ENCODE assay signal across 8 mouse cellular contexts in the genomic region with DNA sequence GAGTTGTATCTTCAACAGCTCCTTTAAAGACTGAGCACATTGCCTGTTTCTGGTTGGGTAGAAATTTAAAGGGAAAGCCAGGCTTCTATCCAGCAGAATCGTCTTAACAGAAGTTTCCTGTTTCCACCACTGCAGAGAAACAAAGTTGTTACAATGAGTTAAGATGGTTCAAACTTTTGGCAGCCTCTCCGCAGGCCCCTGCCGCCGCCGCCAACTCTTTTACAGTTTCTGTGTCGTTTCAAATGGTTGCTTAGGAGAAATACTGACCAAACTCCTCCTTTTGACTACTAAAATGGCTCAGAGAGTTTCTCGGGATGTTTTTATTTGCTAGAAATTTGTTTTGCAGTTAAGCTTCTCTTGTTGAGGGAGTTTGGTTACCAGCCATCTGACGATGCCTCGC.
A peak's percentile ranks its signal among the peaks of the same experiment; 100 is the strongest.
DNase-seq lines count a peak whose midpoint lies in the region; ATAC-seq and TF ChIP-seq lines count a peak whose summit lies in the region.
"Had no signal": no experiment of that assay in that cellular context is flagged by ENCODE, and none has a peak within 500 bp of the region (broad histone marks: within the 10 kb centered on the region; RNA-seq: fewer than 3 reads in every experiment).

No protein-coding gene starts in this region.

- H3K4me2 ChIP-seq in midbrain, embryonic 13.5 days (replicated peaks) = no peak overlapping the region; the same call in 1 of the 2 replicates
- H3K4me2 ChIP-seq in hindbrain, embryonic 16.5 days (ENCODE audit: low read length) = peak overlapping the region; percentile 25; the same call in 1 of the 2 replicates
- peak overlapping the region; percentile 46 for H3K4me2 ChIP-seq in lung, postnatal 0 days (replicated peaks; ENCODE audit: low read depth, low read length)
- H3K4me2 ChIP-seq: stomach, embryonic 15.5 days had no signal

- no peak for TF ChIP-seq CTCF in lung, postnatal 0 days (IDR thresholded peaks at IDR 0.05)

- no peak overlapping the region for H3K4me3 ChIP-seq in midbrain, embryonic 10.5 days
- H3K4me3 ChIP-seq in midbrain, embryonic 13.5 days (replicated peaks) = no peak overlapping the region
- H3K4me3 ChIP-seq in hindbrain, embryonic 16.5 days (ENCODE audit: low read length) = no peak overlapping the region
- H3K4me3 ChIP-seq in lung, postnatal 0 days (ENCODE audit: low read depth, low read length) = no peak overlapping the region; the same call in 1 of the 2 replicates
- H3K4me3 ChIP-seq: stomach, embryonic 15.5 days had no signal

- H3K27me3 ChIP-seq in midbrain, embryonic 10.5 days (ENCODE audit: low read depth, poor library complexity, severe bottlenecking) = peaks cover 24% of the 10 kb centered on the region
- H3K27me3 ChIP-seq in midbrain, embryonic 13.5 days = peaks cover 12% of the 10 kb centered on the region
- no peaks in the 10 kb centered on the region for H3K27me3 ChIP-seq in hindbrain, embryonic 16.5 days (replicated peaks; ENCODE audit: control insufficient read depth, insufficient read depth, low read length)
- H3K27me3 ChIP-seq in lung, postnatal 0 days (replicated peaks; ENCODE audit: insufficient read depth, low read length) = no peaks in the 10 kb centered on the region
- H3K27me3 ChIP-seq: stomach, embryonic 15.5 days had no signal

- DNase-seq in midbrain, embryonic 10.5 days (ENCODE audit: low spot score) = no peak
- peak; percentile 48 for DNase-seq in gastrocnemius, postnatal 10 days
- DNase-seq in lung, postnatal 0 days (ENCODE audit: low spot score) = peak; percentile 82
- no peak for DNase-seq in thymus, postnatal 0 days (ENCODE audit: low spot score)
- DNase-seq in frontal cortex, postnatal 25 days (ENCODE audit: low spot score in 2 of 2) = no peak

- peak overlapping the region; percentile 28; the same call in 1 of the 2 replicates for H3K27ac ChIP-seq in midbrain, embryonic 10.5 days (replicated peaks)
- no peak overlapping the region; the same call in 1 of the 2 replicates for H3K27ac ChIP-seq in midbrain, embryonic 13.5 days
- peak overlapping the region; percentile 59 for H3K27ac ChIP-seq in hindbrain, embryonic 16.5 days (ENCODE audit: low read depth, low read length)
- no peak overlapping the region; the same call in 1 of the 2 replicates for H3K27ac ChIP-seq in lung, postnatal 0 days (ENCODE audit: low read length)
- H3K27ac ChIP-seq: stomach, embryonic 15.5 days had no signal

- no peak for ATAC-seq in midbrain, embryonic 13.5 days
- ATAC-seq in hindbrain, embryonic 16.5 days = no peak
- peak; percentile 33 for ATAC-seq in lung, postnatal 0 days

- peaks cover 31% of the 10 kb centered on the region for H3K4me1 ChIP-seq in midbrain, embryonic 10.5 days
- peaks cover 28% of the 10 kb centered on the region for H3K4me1 ChIP-seq in midbrain, embryonic 13.5 days (replicated peaks)
- H3K4me1 ChIP-seq in hindbrain, embryonic 16.5 days (ENCODE audit: control insufficient read depth, insufficient read depth, low read depth, low read length) = peaks cover 3% of the 10 kb centered on the region
- peaks cover 9% of the 10 kb centered on the region; the same call in 1 of the 2 replicates for H3K4me1 ChIP-seq in lung, postnatal 0 days (ENCODE audit: insufficient read depth, low read depth, low read length)

- no peak overlapping the region for H3K9ac ChIP-seq in midbrain, embryonic 13.5 days (replicated peaks)
- H3K9ac ChIP-seq in hindbrain, embryonic 16.5 days (ENCODE audit: low read depth, low read length) = no peak overlapping the region
- no peak overlapping the region for H3K9ac ChIP-seq in lung, postnatal 0 days (replicated peaks; ENCODE audit: low read depth)
- H3K9ac ChIP-seq: stomach, embryonic 15.5 days had no signal

- H3K9me3 ChIP-seq in midbrain, embryonic 10.5 days (replicated peaks) = no peaks in the 10 kb centered on the region
- H3K9me3 ChIP-seq in midbrain, embryonic 13.5 days = no peaks in the 10 kb centered on the region
- no peaks in the 10 kb centered on the region for H3K9me3 ChIP-seq in hindbrain, embryonic 16.5 days (ENCODE audit: control insufficient read depth, low read length)
- H3K9me3 ChIP-seq in lung, postnatal 0 days (ENCODE audit: low read length) = no peaks in the 10 kb centered on the region
- H3K9me3 ChIP-seq: stomach, embryonic 15.5 days had no signal

- H3K36me3 ChIP-seq in midbrain, embryonic 10.5 days = no peaks in the 10 kb centered on the region
- no peaks in the 10 kb centered on the region for H3K36me3 ChIP-seq in midbrain, embryonic 13.5 days
- no peaks in the 10 kb centered on the region for H3K36me3 ChIP-seq in hindbrain, embryonic 16.5 days (ENCODE audit: control insufficient read depth, insufficient read depth, low read length)
- no peaks in the 10 kb centered on the region for H3K36me3 ChIP-seq in lung, postnatal 0 days (ENCODE audit: insufficient read depth, low read length)
- H3K36me3 ChIP-seq: stomach, embryonic 15.5 days had no signal

- 18% methylated on average over 9 of the region's 9 CpGs for WGBS in midbrain, embryonic 10.5 days
- 21% methylated on average over 9 of the region's 9 CpGs for WGBS in midbrain, embryonic 13.5 days
- 20% methylated on average over 9 of the region's 9 CpGs for WGBS in hindbrain, embryonic 16.5 days
- 27% methylated on average over 9 of the region's 9 CpGs for WGBS in lung, postnatal 0 days

- no peak for TF ChIP-seq EP300 in lung, postnatal 0 days (IDR thresholded peaks at IDR 0.05)

Comparison
In these comparisons a context has a peak if more than half of its experiments do, and no peak if none do; other contexts are left out.
1. H3K27ac ChIP-seq: peak in midbrain, embryonic 10.5 days (single experiment) and hindbrain, embryonic 16.5 days (single experiment); none in midbrain, embryonic 13.5 days (single experiment) and lung, postnatal 0 days (single experiment).
2. DNase-seq: peak in gastrocnemius, postnatal 10 days (single experiment) and lung, postnatal 0 days (single experiment); none in midbrain, embryonic 10.5 days (single experiment), thymus, postnatal 0 days (single experiment) and frontal cortex, postnatal 25 days (0 of 2).